Mouse (Mus musculus) lung, embryonic 14.5 days (tissue): ENCODE measurements around the gene Abcf2. TPM values are rescaled to one million over a fixed set of nuclear protein-coding genes. Genes with fewer than 3 reads are reported as not detected.
"Not testable (repeated sequence)": the region's sequence is repeated elsewhere in the genome, so short reads cannot be mapped to it uniquely, and the experiment has no call there.

Experiments used
- ATAC-seq: fragments of 200-750 bp; cut with Nextera tagmentation; 2 replicates; pipeline ENCODE4 v1.8.0; 2017; ENCODE audit warnings: mild to moderate bottlenecking, moderate TSS enrichment, moderate library complexity; ENCODE audit not compliant: insufficient read depth
- DNase-seq: peaks from one replicate; pipeline ENCODE4 v3.0.0-alpha.2; 2015
- H3K27ac ChIP-seq: fragments of 300-500 bp; sonication (generic); 2 replicates; pipeline ENCODE4 v1.5.1; 2014; ENCODE audit warnings: low read depth, mild to moderate bottlenecking, moderate library complexity
- H3K27me3 ChIP-seq: fragments of 300-500 bp; sonication (generic); 2 replicates; pipeline ENCODE4 v1.6.1; 2014; ENCODE audit warnings: low read length, control low read depth; ENCODE audit not compliant: insufficient read depth
- H3K36me3 ChIP-seq: fragments of 300-500 bp; sonication (generic); 2 replicates; pipeline ENCODE4 v1.6.1; 2014; ENCODE audit warnings: control low read depth; ENCODE audit not compliant: insufficient read depth
- H3K4me1 ChIP-seq: fragments of 300-500 bp; sonication (generic); 2 replicates; pipeline ENCODE4 v1.6.1; 2014; ENCODE audit warnings: antibody characterized with exemption, control low read depth; ENCODE audit not compliant: insufficient read depth
- H3K4me2 ChIP-seq: fragments of 300-500 bp; sonication (generic); 2 replicates; pipeline ENCODE4 v1.6.1; 2014; ENCODE audit warnings: mild to moderate bottlenecking
- H3K4me3 ChIP-seq: fragments of 300-500 bp; sonication (generic); 2 replicates; pipeline ENCODE4 v1.5.1; 2014; ENCODE audit warnings: low read depth, low read length
- H3K9ac ChIP-seq: fragments of 300-500 bp; sonication (generic); 2 replicates; pipeline ENCODE4 v1.6.1; 2014
- H3K9me3 ChIP-seq: fragments of 300-500 bp; sonication (generic); 2 replicates; pipeline ENCODE4 v1.6.1; 2016; ENCODE audit warnings: low read depth, low read length, control low read depth
- CTCF ChIP-seq: IDR thresholded peaks from 2 replicates; pipeline ENCODE4 v1.5.1; 2016; ENCODE audit warnings: antibody characterized with exemption, low read depth
- WGBS: fragments of 180-500 bp; shearing (Covaris S2); extraction: QIAGEN DNeasy Blood & Tissue Kit; methylation state at CpG from one replicate; pipeline ENCODE4 v1.1.7; 2014; 5-methylcytosine and 5-hydroxymethylcytosine counted together
- polyA plus RNA-seq: library from polyadenylated mRNA; unstranded; fragments of >200 nt; fragmentation: Nextera tagmentation; extraction: Ambion mirVana; gene quantifications from 2 replicates; pipeline ENCODE4 v1.2.1, GENCODE M21; 2014

Gene Abcf2
- polyA plus RNA-seq, 1 experiment from 2014 or later = 120 TPM

- peak; percentile 3; the same call in 1 of the 2 replicates for TF ChIP-seq CTCF
- Histone ChIP-seq H3K9me3 (no peaks in the 10 kb centered on the region), H3K27me3 (no peaks in the 10 kb centered on the region), H3K4me3 (peak overlapping the region; percentile 66), H3K4me1 (peaks cover 5% of the 10 kb centered on the region; the same call in 1 of the 2 replicates), H3K9ac (peak overlapping the region; percentile 50), H3K4me2 (peak overlapping the region; percentile 74), H3K36me3 (peaks cover 18% of the 10 kb centered on the region), H3K27ac (peak overlapping the region; percentile 90)
- ATAC-seq (no peak), DNase-seq (no peak)
- 58% methylated on average over 6 of the region's 6 CpGs for WGBS
Observed at GRCm38 (mm10) chr5:24578109-24578963, 1.1 kb upstream of the Abcf2 start.

GRCm38 (mm10) chr5:24576801-24577182 lies 475 bp downstream of the Abcf2 start:
- WGBS = under 1% methylated on average over 32 of the region's 32 CpGs
- DNase-seq (peak; percentile 61), ATAC-seq (peak; percentile 41)
- H3K9me3 ChIP-seq = no peaks in the 10 kb centered on the region
- peak overlapping the region; percentile 74 for H3K4me2 ChIP-seq
- peaks cover 34% of the 10 kb centered on the region for H3K36me3 ChIP-seq
- peak overlapping the region; percentile 48; the same call in 1 of the 2 replicates for H3K27ac ChIP-seq
- H3K9ac ChIP-seq = peak overlapping the region; percentile 60
- no peaks in the 10 kb centered on the region for H3K27me3 ChIP-seq
- peak overlapping the region; percentile 66 for H3K4me3 ChIP-seq
- peaks cover 5% of the 10 kb centered on the region; the same call in 1 of the 2 replicates for H3K4me1 ChIP-seq
- TF ChIP-seq CTCF = no peak

GRCm38 (mm10) chr5:24575948-24576347 lies 1.3 kb downstream of the Abcf2 start:
- Histone ChIP-seq H3K4me1 (peaks cover 5% of the 10 kb centered on the region; the same call in 1 of the 2 replicates), H3K9ac (peak overlapping the region; percentile 60; the same call in 1 of the 2 replicates), H3K9me3 (no peaks in the 10 kb centered on the region), H3K36me3 (peaks cover 42% of the 10 kb centered on the region), H3K27ac (no peak overlapping the region), H3K4me3 (peak overlapping the region; percentile 66), H3K4me2 (peak overlapping the region; percentile 74), H3K27me3 (no peaks in the 10 kb centered on the region)
- DNase-seq = no peak
- TF ChIP-seq CTCF = no peak
- 78% methylated on average over 1 of the region's 1 CpGs for WGBS
- no peak for ATAC-seq

DNA sequence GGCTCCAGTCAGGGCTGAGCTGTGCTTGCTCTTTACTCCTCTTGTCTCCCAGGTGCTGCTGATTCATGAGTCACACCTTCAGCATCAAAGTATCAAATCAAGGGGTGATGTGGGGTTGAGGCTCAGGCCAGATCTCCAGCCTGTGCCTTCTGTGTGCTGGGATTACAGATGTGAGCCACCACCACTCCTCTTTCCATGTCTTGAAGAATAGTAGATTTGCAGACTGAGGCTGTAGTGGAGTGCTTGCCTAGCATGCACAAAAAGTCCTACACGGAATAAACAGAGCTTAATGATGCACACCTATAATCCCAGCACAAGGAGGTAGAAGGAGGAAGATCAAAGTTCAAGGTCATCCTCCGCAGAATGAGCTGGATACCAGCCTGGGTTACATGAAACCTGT lies 20.6 kb downstream of the Abcf2 start, which contains the start of gene 4931409K22Rik:
TSS of gene 4931409K22Rik (minus strand) at position 101 of the 400 bp plus-strand sequence.
- H3K27ac ChIP-seq = no peak within 1 kb of the TSS
- no peak for DNase-seq
- WGBS = 64% methylated on average over 2 of the region's 2 CpGs

GRCm38 (mm10) chr5:24555335-24555734 lies 21.9 kb downstream of the Abcf2 start:
- H3K9me3 ChIP-seq, ATAC-seq, H3K4me2 ChIP-seq, H3K4me3 ChIP-seq, H3K4me1 ChIP-seq, H3K27ac ChIP-seq, H3K27me3 ChIP-seq, DNase-seq, H3K36me3 ChIP-seq, H3K9ac ChIP-seq: not testable (repeated sequence)
- WGBS = 86% methylated on average over 7 of the region's 7 CpGs

More for the DNA sequence above, 20.6 kb downstream of the Abcf2 start, which contains the start of gene 4931409K22Rik:
- Histone ChIP-seq H3K36me3 (no peaks in the 10 kb centered on the region), H3K4me2 (no peak within 1 kb of the TSS), H3K4me1 (no peaks in the 10 kb centered on the region), H3K27me3 (no peaks in the 10 kb centered on the region), H3K9ac (no peak within 1 kb of the TSS), H3K9me3 (no peaks in the 10 kb centered on the region; the same call in 1 of the 2 replicates), H3K4me3 (no peak within 1 kb of the TSS)
- no peak for ATAC-seq
- TF ChIP-seq CTCF = no peak

- WGBS = 54% methylated on average over 5 of the region's 5 CpGs
- DNase-seq = peak; percentile 22
Observed at GRCm38 (mm10) chr5:24553621-24554244, 23.5 kb downstream of the Abcf2 start.

DNA sequence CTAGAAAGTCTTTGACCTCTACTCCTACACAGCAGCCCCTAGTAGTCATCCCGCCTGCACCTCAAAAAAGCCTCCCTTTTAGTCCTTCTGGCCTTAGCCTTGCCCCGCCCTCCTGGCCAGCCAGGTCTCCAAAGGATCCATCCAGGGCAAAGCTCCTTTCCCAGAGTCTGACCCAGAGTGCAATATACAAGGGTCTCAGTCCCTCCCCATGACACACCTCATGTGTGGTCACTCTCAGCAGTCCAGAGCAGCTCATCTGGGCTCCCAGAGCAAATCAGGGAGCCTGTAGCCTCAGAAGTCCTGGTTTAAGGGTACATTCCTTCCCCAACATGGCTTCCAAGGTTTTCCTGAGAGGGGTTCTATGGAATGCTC lies 26.0 kb downstream of the Abcf2 start:
- H3K9ac ChIP-seq = no peak overlapping the region

More at GRCm38 (mm10) chr5:24553621-24554244, 23.5 kb downstream of the Abcf2 start:
- peaks cover 5% of the 10 kb centered on the region; the same call in 1 of the 2 replicates for H3K27me3 ChIP-seq
- H3K27ac ChIP-seq = no peak overlapping the region
- no peaks in the 10 kb centered on the region for H3K36me3 ChIP-seq
- no peak for TF ChIP-seq CTCF
- H3K4me3 ChIP-seq = no peak overlapping the region
- ATAC-seq = no peak
- H3K9ac ChIP-seq = no peak overlapping the region
- peaks cover 9% of the 10 kb centered on the region for H3K4me1 ChIP-seq
- no peaks in the 10 kb centered on the region; the same call in 1 of the 2 replicates for H3K9me3 ChIP-seq
- no peak overlapping the region for H3K4me2 ChIP-seq

More for the DNA sequence above, 26.0 kb downstream of the Abcf2 start:
- no peak for TF ChIP-seq CTCF
- H3K4me3 ChIP-seq = no peak overlapping the region
- ATAC-seq = peak; percentile 15; the same call in 1 of the 2 replicates
- peaks cover 9% of the 10 kb centered on the region for H3K4me1 ChIP-seq
- H3K4me2 ChIP-seq = peak overlapping the region; percentile 53
- 57% methylated on average over 2 of the region's 2 CpGs for WGBS
- no peak overlapping the region for H3K27ac ChIP-seq
- H3K27me3 ChIP-seq = peaks cover 5% of the 10 kb centered on the region; the same call in 1 of the 2 replicates
- no peak for DNase-seq
- no peaks in the 10 kb centered on the region; the same call in 1 of the 2 replicates for H3K9me3 ChIP-seq
- no peaks in the 10 kb centered on the region for H3K36me3 ChIP-seq
